Comparison of ENCODE assay signal across 8 mouse cellular contexts in genomic region chr19:41339020-41339836, GRCm38 (mm10). TPM values are rescaled to one million over a fixed set of nuclear protein-coding genes. Genes with fewer than 3 reads are reported as not detected.
DNase-seq lines count a peak whose midpoint lies in the region; ATAC-seq and TF ChIP-seq lines count a peak whose summit lies in the region.

No protein-coding gene starts in this region.

- H3K9me3 ChIP-seq in kidney, postnatal 0 days (replicated peaks; ENCODE audit: low read length), result no peaks in the 10 kb centered on the region
- H3K9me3 ChIP-seq in kidney, embryonic 14.5 days (ENCODE audit: control insufficient read depth, low read length), result no peaks in the 10 kb centered on the region
- no peaks in the 10 kb centered on the region for H3K9me3 ChIP-seq in midbrain, embryonic 13.5 days
- no peaks in the 10 kb centered on the region for H3K9me3 ChIP-seq in intestine, postnatal 0 days (ENCODE audit: control insufficient read depth)

- H3K27me3 ChIP-seq in kidney, postnatal 0 days (ENCODE audit: insufficient read depth, low read length), result no peaks in the 10 kb centered on the region
- no peaks in the 10 kb centered on the region for H3K27me3 ChIP-seq in kidney, embryonic 14.5 days (ENCODE audit: control insufficient read depth, insufficient read depth, low read length)
- no peaks in the 10 kb centered on the region for H3K27me3 ChIP-seq in midbrain, embryonic 13.5 days
- H3K27me3 ChIP-seq in intestine, postnatal 0 days (replicated peaks; ENCODE audit: control insufficient read depth, insufficient read depth, low read length), result no peaks in the 10 kb centered on the region

- H3K36me3 ChIP-seq in kidney, postnatal 0 days (ENCODE audit: insufficient read depth, low read length), result no peaks in the 10 kb centered on the region
- no peaks in the 10 kb centered on the region for H3K36me3 ChIP-seq in kidney, embryonic 14.5 days (ENCODE audit: control insufficient read depth, insufficient read depth, low read length)
- no peaks in the 10 kb centered on the region for H3K36me3 ChIP-seq in midbrain, embryonic 13.5 days
- H3K36me3 ChIP-seq in intestine, postnatal 0 days (ENCODE audit: control insufficient read depth, insufficient read depth), result no peaks in the 10 kb centered on the region

- H3K27ac ChIP-seq in kidney, postnatal 0 days, result no peak overlapping the region
- no peak overlapping the region for H3K27ac ChIP-seq in kidney, embryonic 14.5 days (ENCODE audit: low read depth, low read length)
- H3K27ac ChIP-seq in midbrain, embryonic 13.5 days, result no peak overlapping the region
- H3K27ac ChIP-seq in intestine, postnatal 0 days (ENCODE audit: low read depth, low read length), result no peak overlapping the region

- no peak for DNase-seq in kidney, postnatal 0 days (ENCODE audit: low spot score)
- DNase-seq in T-cell, adult 2 months (ENCODE audit: low spot score), result peak; percentile 55
- peak; percentile 11 for DNase-seq in heart, postnatal 4 days
- no peak for DNase-seq in cerebellum, postnatal 25 days

- ATAC-seq in kidney, postnatal 0 days (replicated peaks; ENCODE audit: low FRiP score, low read depth), result 0 out of 2 replicates have a peak, but pooled peaks have one; percentile 17
- no peak for ATAC-seq in kidney, embryonic 14.5 days (ENCODE audit: low FRiP score, low TSS enrichment)
- peak; percentile 76 for ATAC-seq in monocyte, adult 5-6 weeks (replicated peaks; ENCODE audit: insufficient number of reproducible peaks, low FRiP score, low TSS enrichment, poor library complexity, severe bottlenecking)
- no peak for ATAC-seq in midbrain, embryonic 13.5 days
- no peak for ATAC-seq in intestine, postnatal 0 days

- no peak overlapping the region for H3K4me2 ChIP-seq in kidney, postnatal 0 days (ENCODE audit: low read length)
- no peak overlapping the region for H3K4me2 ChIP-seq in kidney, embryonic 14.5 days (replicated peaks; ENCODE audit: low read depth, low read length)
- H3K4me2 ChIP-seq in midbrain, embryonic 13.5 days (replicated peaks), result no peak overlapping the region
- H3K4me2 ChIP-seq in intestine, postnatal 0 days (replicated peaks; ENCODE audit: low read depth), result no peak overlapping the region

- no peak overlapping the region for H3K4me3 ChIP-seq in kidney, postnatal 0 days (replicated peaks; ENCODE audit: low read depth, low read length)
- no peak overlapping the region for H3K4me3 ChIP-seq in kidney, embryonic 14.5 days (ENCODE audit: low read length)
- H3K4me3 ChIP-seq in midbrain, embryonic 13.5 days (replicated peaks), result no peak overlapping the region
- H3K4me3 ChIP-seq in intestine, postnatal 0 days (ENCODE audit: low read depth, low read length), result no peak overlapping the region

- WGBS in kidney, postnatal 0 days, result 67% methylated on average over 21 of the region's 21 CpGs
- 73% methylated on average over 21 of the region's 21 CpGs for WGBS in kidney, embryonic 14.5 days
- WGBS in midbrain, embryonic 13.5 days, result 79% methylated on average over 21 of the region's 21 CpGs
- WGBS in intestine, postnatal 0 days, result 65% methylated on average over 21 of the region's 21 CpGs

- no peak for TF ChIP-seq CTCF in kidney, postnatal 0 days (IDR thresholded peaks at IDR 0.05; ENCODE audit: low read depth)
- TF ChIP-seq CTCF in intestine, postnatal 0 days (IDR thresholded peaks at IDR 0.05; ENCODE audit: low read depth), result no peak

- peaks cover 1% of the 10 kb centered on the region; the same call in 1 of the 2 replicates for H3K4me1 ChIP-seq in kidney, postnatal 0 days (replicated peaks; ENCODE audit: insufficient read depth, low read length)
- H3K4me1 ChIP-seq in kidney, embryonic 14.5 days (ENCODE audit: control insufficient read depth, insufficient read depth, low read length), result 0 out of 2 replicates have a peak, but pooled peaks cover 5% of the 10 kb centered on the region
- H3K4me1 ChIP-seq in midbrain, embryonic 13.5 days (replicated peaks), result no peaks in the 10 kb centered on the region
- no peaks in the 10 kb centered on the region for H3K4me1 ChIP-seq in intestine, postnatal 0 days (replicated peaks; ENCODE audit: control insufficient read depth, insufficient read depth, low read length)

- H3K9ac ChIP-seq in kidney, postnatal 0 days (ENCODE audit: low read depth, low read length), result no peak overlapping the region
- H3K9ac ChIP-seq in kidney, embryonic 14.5 days (ENCODE audit: low read depth, low read length), result no peak overlapping the region
- H3K9ac ChIP-seq in midbrain, embryonic 13.5 days (replicated peaks), result no peak overlapping the region
- no peak overlapping the region for H3K9ac ChIP-seq in intestine, postnatal 0 days (ENCODE audit: low read depth, low read length)

RNA-seq across cellular contexts. Expression of gene Pik3ap1, which starts 45.7 kb away (rescaled TPM):
- polyA plus RNA-seq in kidney, postnatal 0 days (2015; fragmentation: Nextera tagmentation; extraction: Ambion mirVana), result 1.3 and 1.7 TPM in 2 replicates
- polyA plus RNA-seq in kidney, embryonic 14.5 days (2014; fragmentation: Nextera tagmentation; extraction: Ambion mirVana), result 0.77 and 1.6 TPM in 2 replicates
- total RNA-seq in heart, postnatal 4 days (2021), result 1 to 10 TPM in 1 of 2 experiments, under 1 TPM in 1; 0.95 to 1.2 TPM
- 216 to 241 TPM (median 224 TPM) in 3 replicates for total RNA-seq in monocyte, adult 5-6 weeks (2017)
- polyA plus RNA-seq in midbrain, embryonic 13.5 days (2015; fragmentation: Nextera tagmentation; extraction: Ambion mirVana), result 1.4 and 1.9 TPM in 2 replicates
- 2.0 and 2.2 TPM in 2 replicates for polyA plus RNA-seq in intestine, postnatal 0 days (2015; fragmentation: Nextera tagmentation; extraction: Ambion mirVana)

Comparison
In these comparisons a context has a peak if more than half of its experiments do, and no peak if none do; other contexts are left out.
1. ATAC-seq: peak in kidney, postnatal 0 days (single experiment) and monocyte, adult 5-6 weeks (single experiment); none in kidney, embryonic 14.5 days (single experiment), midbrain, embryonic 13.5 days (single experiment) and intestine, postnatal 0 days (single experiment).
2. DNase-seq: peak in T-cell, adult 2 months (single experiment) and heart, postnatal 4 days (single experiment); none in kidney, postnatal 0 days (single experiment) and cerebellum, postnatal 25 days (0 of 2).